Mouse (Mus musculus) bone marrow, adult 2 months (tissue): Measurements from ENCODE around the gene Tshz2.

ENCODE experiments used
- CTCF ChIP-seq: fragments of 200-500 bp; IDR thresholded peaks from 2 replicates; pipeline ENCODE4 v1.5.1; 2011; ENCODE audit warnings: low read length, control low read depth; ENCODE audit not compliant: control insufficient read depth, insufficient read depth
- POLR2A ChIP-seq: fragments of 200-500 bp; IDR thresholded peaks from 2 replicates; pipeline ENCODE4 v1.6.1; 2011; ENCODE audit warnings: low read depth, mild to moderate bottlenecking, control low read depth, low read length, borderline replicate concordance; ENCODE audit not compliant: control insufficient read depth

- TF ChIP-seq CTCF (no peak), POLR2A (no peak)
Measured at GRCm38 (mm10) chr2:169996501-169997237, 363.9 kb downstream of the Tshz2 start.
